Mouse (Mus musculus) erythroblast, embryonic 14.5 days (primary cell): ENCODE results near the gene Slc16a10.

Experiments
- GATA1 ChIP-seq: IDR thresholded peaks from 2 replicates; pipeline ENCODE4 v1.6.1; 2012; ENCODE audit warnings: low read length, inconsistent platforms, mixed read lengths
- TAL1 ChIP-seq: IDR thresholded peaks from 3 replicates; pipeline ENCODE4 v1.6.1; 2012; ENCODE audit warnings: low read length, inconsistent platforms, mixed read lengths

DNA sequence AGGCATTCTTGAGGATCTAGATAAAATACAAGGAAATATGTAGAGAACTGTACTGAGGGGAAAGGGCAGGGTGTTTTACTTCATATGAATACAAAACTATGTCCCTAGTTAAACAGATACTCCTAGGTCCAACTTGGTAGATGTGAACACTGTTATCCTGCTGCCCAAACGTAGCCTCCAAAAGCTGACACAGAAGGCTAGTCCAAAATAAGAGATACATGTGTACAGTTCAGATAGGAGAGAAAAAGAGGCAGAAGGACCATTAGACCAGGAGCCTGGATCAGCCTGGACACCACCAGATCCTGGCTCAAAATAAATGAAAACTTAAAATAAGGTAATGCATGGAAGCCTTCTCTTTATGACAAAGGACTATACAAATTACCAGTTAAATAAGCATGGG is 8.4 kb downstream of the Slc16a10 start:
- TF ChIP-seq TAL1 (peak; percentile 53; the same call in 2 of the 3 replicates), GATA1 (0 out of 2 replicates have a peak, but pooled peaks have one; percentile 26)
